Mouse (Mus musculus): ENCODE results near the gene Bola2. TPM values are rescaled to one million over a fixed set of nuclear protein-coding genes. Genes with fewer than 3 reads are reported as not detected.

Gene Bola2
- total RNA-seq (2014; rRNA removed) (15.6 and 20.5 TPM in 2 replicates), polyA plus RNA-seq (2012; rRNA removed) (35.6 and 37.7 TPM in 2 replicates)

DNA sequence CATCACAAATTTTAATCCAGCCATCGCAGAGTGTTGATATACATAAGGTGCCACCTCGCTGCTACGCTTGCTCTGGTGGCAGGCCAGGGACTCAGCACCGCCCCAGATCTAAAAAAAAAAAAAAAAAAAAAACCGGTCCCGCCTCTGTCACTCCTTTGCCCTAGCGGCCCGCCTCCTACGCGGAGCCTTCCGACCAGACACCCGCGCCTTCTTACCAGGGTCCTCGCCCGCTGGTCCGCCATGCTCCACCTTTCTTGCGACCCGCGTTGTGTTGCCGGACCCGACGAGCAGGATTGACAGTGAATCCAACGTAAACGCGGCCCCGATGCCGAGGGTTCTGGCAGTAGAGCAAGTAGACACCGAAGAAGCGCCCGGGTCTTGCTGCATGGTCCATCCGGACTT, at the start of gene Bola2:
TSS of gene Bola2 (plus strand) at position 192 of the 402 bp plus-strand sequence.
- under 1% methylated on average over 31 of the region's 31 CpGs for WGBS
- Histone ChIP-seq H3K27ac (replicated peaks; ENCODE audit: insufficient read depth, low read depth, low read length) (peak within 1 kb of the TSS; percentile 93), H3K36me3 (ENCODE audit: control insufficient read depth, insufficient read depth, low read length) (no peaks in the 10 kb centered on the region), H3K79me2 (ENCODE audit: control insufficient read depth, insufficient read depth, low read length) (peaks cover 7% of the 10 kb centered on the region; the same call in 1 of the 2 replicates), H3K4me3 (ENCODE audit: insufficient read depth, low read depth, low read length) (peak within 1 kb of the TSS; percentile 75), H3K27me3 (ENCODE audit: control insufficient read depth, insufficient read depth, low read length) (no peaks in the 10 kb centered on the region), H3K4me1 (ENCODE audit: control insufficient read depth, insufficient read depth, low read length) (peaks cover 17% of the 10 kb centered on the region), H3K9ac (ENCODE audit: low read depth, low read length) (peak within 1 kb of the TSS; percentile 80)
- DNase-seq (ENCODE audit: extremely low read depth, low read depth, low spot score): peak; percentile 62
- TF ChIP-seq POLR2A (IDR thresholded peaks at IDR 0.05; ENCODE audit: extremely low read depth, insufficient read depth, low read length): peak; percentile 50
- TF ChIP-seq CTCF (IDR thresholded peaks at IDR 0.05; ENCODE audit: low read depth, low read length): no peak

- no peaks in the 10 kb centered on the region for H3K36me3 ChIP-seq (ENCODE audit: control insufficient read depth, insufficient read depth, low read length)
Measured at GRCm38 (mm10) chr7:126645708-126646107, 49.5 kb upstream of the Bola2 start.

GRCm38 (mm10) chr7:126648486-126648885, 46.7 kb upstream of the Bola2 start:
- Histone ChIP-seq H3K4me1 (ENCODE audit: control insufficient read depth, insufficient read depth, low read length) (peaks cover 4% of the 10 kb centered on the region; the same call in 1 of the 2 replicates), H3K79me2 (ENCODE audit: control insufficient read depth, insufficient read depth, low read length) (peaks cover 5% of the 10 kb centered on the region; the same call in 1 of the 2 replicates), H3K9ac (ENCODE audit: low read depth, low read length) (no peak overlapping the region), H3K27ac (replicated peaks; ENCODE audit: insufficient read depth, low read depth, low read length) (no peak overlapping the region), H3K27me3 (ENCODE audit: control insufficient read depth, insufficient read depth, low read length) (no peaks in the 10 kb centered on the region), H3K4me3 (ENCODE audit: insufficient read depth, low read depth, low read length) (no peak overlapping the region), H3K36me3 (ENCODE audit: control insufficient read depth, insufficient read depth, low read length) (no peaks in the 10 kb centered on the region)
- peak; percentile 61 for DNase-seq (ENCODE audit: extremely low read depth, low read depth, low spot score)
- TF ChIP-seq POLR2A (IDR thresholded peaks at IDR 0.05; ENCODE audit: extremely low read depth, insufficient read depth, low read length) (no peak), CTCF (IDR thresholded peaks at IDR 0.05; ENCODE audit: low read depth, low read length) (peak; percentile 45)
- 53% methylated on average over 4 of the region's 4 CpGs for WGBS

More at GRCm38 (mm10) chr7:126645708-126646107, 49.5 kb upstream of the Bola2 start:
- Histone ChIP-seq H3K4me1 (ENCODE audit: control insufficient read depth, insufficient read depth, low read length) (peaks cover 4% of the 10 kb centered on the region; the same call in 1 of the 2 replicates), H3K79me2 (ENCODE audit: control insufficient read depth, insufficient read depth, low read length) (no peaks in the 10 kb centered on the region; the same call in 1 of the 2 replicates), H3K27ac (replicated peaks; ENCODE audit: insufficient read depth, low read depth, low read length) (no peak overlapping the region), H3K9ac (ENCODE audit: low read depth, low read length) (no peak overlapping the region), H3K27me3 (ENCODE audit: control insufficient read depth, insufficient read depth, low read length) (no peaks in the 10 kb centered on the region), H3K4me3 (ENCODE audit: insufficient read depth, low read depth, low read length) (no peak overlapping the region)
- TF ChIP-seq CTCF (IDR thresholded peaks at IDR 0.05; ENCODE audit: low read depth, low read length) (no peak), POLR2A (IDR thresholded peaks at IDR 0.05; ENCODE audit: extremely low read depth, insufficient read depth, low read length) (no peak)
- DNase-seq (ENCODE audit: extremely low read depth, low read depth, low spot score): no peak
- WGBS: 75% methylated on average over 5 of the region's 5 CpGs

DNA sequence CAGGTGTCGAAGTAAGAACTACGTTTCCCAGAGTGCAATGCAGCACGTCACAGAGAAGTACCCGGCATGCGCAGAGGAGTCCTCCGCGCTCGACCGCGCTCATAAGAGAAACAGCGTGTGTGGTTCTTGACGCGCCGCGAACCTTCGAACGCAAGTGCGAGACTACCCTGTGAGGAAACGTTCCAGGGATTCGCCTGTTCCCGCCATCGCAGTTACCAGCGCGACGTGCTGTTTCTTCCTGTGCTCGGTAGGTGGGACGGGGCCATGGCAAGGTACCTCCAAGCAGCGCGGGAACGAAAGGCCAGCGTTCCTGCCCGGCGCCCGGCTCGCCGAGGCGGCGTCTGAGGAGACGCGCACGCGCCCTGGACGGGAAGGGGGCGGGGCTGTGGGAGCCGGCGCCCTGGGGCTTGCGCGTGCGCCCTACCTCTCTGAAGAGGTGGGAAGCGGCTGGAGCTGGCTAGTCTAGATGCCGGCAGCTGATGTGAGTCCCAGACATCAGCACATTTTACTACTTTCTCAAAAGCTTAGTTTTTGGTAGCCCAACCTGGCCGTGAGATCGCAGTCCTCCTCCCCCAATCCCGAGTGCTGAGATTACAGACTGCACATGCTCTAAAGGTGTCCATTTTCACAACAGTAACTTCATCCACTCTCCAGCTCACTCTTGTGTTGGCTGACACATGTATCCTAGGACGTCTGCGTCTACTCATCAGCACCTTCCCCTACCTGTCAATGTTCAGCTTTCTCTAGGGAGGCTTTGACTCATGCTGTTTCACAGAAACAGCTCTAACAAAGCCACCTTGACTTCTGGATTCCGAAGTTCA, 45.8 kb upstream of the Bola2 start, which contains the start of gene Sgf29:
TSS of gene Sgf29 (plus strand) at position 79 of the 821 bp plus-strand sequence.
- peak within 1 kb of the TSS; percentile 96 for H3K9ac ChIP-seq (ENCODE audit: low read depth, low read length)
- H3K27ac ChIP-seq (replicated peaks; ENCODE audit: insufficient read depth, low read depth, low read length): peak within 1 kb of the TSS; percentile 90
- 1% methylated on average over 57 of the region's 57 CpGs for WGBS
- DNase-seq (ENCODE audit: extremely low read depth, low read depth, low spot score): peak; percentile 89
- peaks cover 5% of the 10 kb centered on the region; the same call in 1 of the 2 replicates for H3K79me2 ChIP-seq (ENCODE audit: control insufficient read depth, insufficient read depth, low read length)
- H3K36me3 ChIP-seq (ENCODE audit: control insufficient read depth, insufficient read depth, low read length): no peaks in the 10 kb centered on the region
- peak; percentile 90 for TF ChIP-seq POLR2A (IDR thresholded peaks at IDR 0.05; ENCODE audit: extremely low read depth, insufficient read depth, low read length)
- TF ChIP-seq CTCF (IDR thresholded peaks at IDR 0.05; ENCODE audit: low read depth, low read length): no peak
- H3K4me1 ChIP-seq (ENCODE audit: control insufficient read depth, insufficient read depth, low read length): peaks cover 4% of the 10 kb centered on the region; the same call in 1 of the 2 replicates
- H3K4me3 ChIP-seq (ENCODE audit: insufficient read depth, low read depth, low read length): peak within 1 kb of the TSS; percentile 95
- no peaks in the 10 kb centered on the region for H3K27me3 ChIP-seq (ENCODE audit: control insufficient read depth, insufficient read depth, low read length)

- 62% methylated on average over 2 of the region's 2 CpGs for WGBS
Measured at GRCm38 (mm10) chr7:126650852-126651251, 44.3 kb upstream of the Bola2 start.

More at GRCm38 (mm10) chr7:126650852-126651251, 44.3 kb upstream of the Bola2 start:
- no peak for DNase-seq (ENCODE audit: extremely low read depth, low read depth, low spot score)
- Histone ChIP-seq H3K27me3 (ENCODE audit: control insufficient read depth, insufficient read depth, low read length) (no peaks in the 10 kb centered on the region), H3K4me1 (ENCODE audit: control insufficient read depth, insufficient read depth, low read length) (peaks cover 6% of the 10 kb centered on the region), H3K36me3 (ENCODE audit: control insufficient read depth, insufficient read depth, low read length) (no peaks in the 10 kb centered on the region), H3K79me2 (ENCODE audit: control insufficient read depth, insufficient read depth, low read length) (peaks cover 7% of the 10 kb centered on the region; the same call in 1 of the 2 replicates), H3K4me3 (ENCODE audit: insufficient read depth, low read depth, low read length) (no peak overlapping the region), H3K9ac (ENCODE audit: low read depth, low read length) (no peak overlapping the region), H3K27ac (replicated peaks; ENCODE audit: insufficient read depth, low read depth, low read length) (no peak overlapping the region)
- TF ChIP-seq CTCF (IDR thresholded peaks at IDR 0.05; ENCODE audit: low read depth, low read length) (no peak), POLR2A (IDR thresholded peaks at IDR 0.05; ENCODE audit: extremely low read depth, insufficient read depth, low read length) (no peak)
